Mouse (Mus musculus) ovary, adult 2 months (tissue): ENCODE measurements around the gene Txnrd3. TPM values are rescaled to one million over a fixed set of nuclear protein-coding genes. Genes with fewer than 3 reads are reported as not detected.

ENCODE experiments used
- polyA plus RNA-seq: library from polyadenylated mRNA; depleted of rRNA; stranded (reverse); fragments of >200 nt; gene quantifications from 2 replicates; pipeline ENCODE4 v1.2.3, GENCODE M21; 2012; rRNA removed

Gene Txnrd3
- 14.2 and 16.6 TPM in 2 replicates for polyA plus RNA-seq

DNA sequence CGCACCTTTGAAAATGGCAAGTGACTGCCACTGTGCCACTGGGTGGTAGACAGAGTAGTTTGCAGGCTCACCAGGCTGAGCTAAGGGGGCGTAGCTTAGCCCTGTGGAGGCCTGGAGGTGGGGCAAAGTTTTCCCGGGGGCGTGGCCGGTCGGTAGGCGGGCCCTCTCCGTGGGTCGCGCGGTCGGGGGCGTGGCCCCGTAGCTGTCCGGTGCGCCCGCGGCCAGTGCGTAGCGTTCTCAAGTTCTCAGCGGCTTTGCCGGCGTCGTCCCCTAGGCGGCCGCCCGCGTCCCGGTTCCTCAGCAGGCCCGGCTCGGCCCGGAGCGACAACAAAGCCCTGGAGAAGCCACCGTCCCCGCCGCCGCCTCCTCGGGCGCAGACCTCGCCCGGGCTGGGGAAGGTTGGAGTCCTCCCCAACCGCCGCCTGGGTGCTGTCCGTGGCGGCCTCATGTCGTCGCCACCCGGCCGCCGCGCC lies at the start of gene Txnrd3:
Txnrd3 (plus strand) TSS at position 191 of the 473 bp plus-strand sequence.

DNA sequence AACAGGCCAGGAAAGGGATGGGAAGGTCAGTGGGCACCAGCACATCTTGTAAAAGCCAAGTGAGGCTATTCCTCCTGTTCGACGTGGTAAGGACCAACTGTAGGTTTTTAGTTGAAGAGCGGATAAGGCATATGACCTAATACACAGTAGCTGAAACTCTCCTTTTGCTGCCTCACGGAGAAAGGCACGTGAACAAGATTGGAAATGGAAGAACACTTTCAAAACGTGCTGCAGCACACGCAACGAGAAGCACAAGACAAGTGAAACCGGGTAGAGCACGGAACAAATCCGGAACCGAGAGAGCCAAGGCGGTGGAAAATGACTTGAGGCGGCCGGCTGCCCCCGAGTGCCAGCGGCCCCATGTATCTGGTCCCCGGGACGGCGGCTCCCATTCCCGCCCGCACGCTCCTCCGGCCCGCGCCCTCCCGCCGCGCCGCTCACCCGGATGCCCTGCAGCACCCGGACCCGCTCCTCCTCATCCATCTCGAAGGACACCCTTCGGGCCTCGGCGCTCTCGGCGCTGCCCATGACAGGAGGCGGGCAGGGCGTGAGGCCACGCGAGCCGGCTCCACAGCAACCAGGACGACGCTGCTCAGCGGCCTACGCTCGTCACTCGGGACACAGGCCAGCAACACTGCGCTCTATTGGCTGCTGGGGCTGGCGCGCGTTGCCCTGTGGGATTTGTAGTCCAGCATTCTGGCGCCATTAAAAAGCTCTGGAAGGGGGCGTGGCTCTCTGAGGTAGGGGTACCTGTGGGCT lies 48.6 kb upstream of the Txnrd3 start, which contains the start of gene Chchd6:
Chchd6 (minus strand) TSS at position 635 of the 759 bp plus-strand sequence.

DNA sequence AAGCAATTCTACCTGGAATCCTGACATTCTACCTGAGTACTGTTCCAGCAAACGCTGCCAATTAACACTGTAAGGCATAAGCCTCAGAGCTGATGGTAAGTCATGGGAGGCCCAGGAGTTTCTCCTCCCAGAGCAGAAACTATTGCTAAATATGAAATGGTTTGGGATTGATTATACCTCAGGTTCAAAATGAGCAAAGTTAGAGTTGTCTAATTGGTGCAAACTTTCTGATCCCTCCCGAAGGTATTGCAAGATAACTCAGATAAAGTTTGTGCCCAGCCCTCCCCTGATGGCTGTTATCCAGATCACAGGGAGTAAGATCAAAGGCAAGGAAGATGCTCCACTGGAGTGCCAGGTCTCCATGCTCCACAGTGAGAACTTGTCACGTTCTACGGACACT lies 63.5 kb downstream of the Txnrd3 start, which contains the start of gene Vmn1r40:
Vmn1r40 (plus strand) TSS at position 301 of the 400 bp plus-strand sequence.

Other genes with a start within 250 kb of the Txnrd3 start
- gene Chchd6, start 48.3 kb upstream of the Txnrd3 start, polyA plus RNA-seq, result 36.0 and 69.2 TPM in 2 replicates
- gene Vmn1r40, start 63.6 kb downstream of the Txnrd3 start, polyA plus RNA-seq, result not detected in 2 replicates
- not detected in 2 replicates for gene Vmn1r41, start 96.8 kb downstream of the Txnrd3 start, polyA plus RNA-seq
- not detected in 2 replicates for gene Vmn1r42, start 232.4 kb downstream of the Txnrd3 start, polyA plus RNA-seq
- not detected in 2 replicates for gene Vmn1r43, start 232.4 kb downstream of the Txnrd3 start, polyA plus RNA-seq
- not detected in 2 replicates for gene Vmn1r44, start 239.7 kb downstream of the Txnrd3 start, polyA plus RNA-seq